Mouse (Mus musculus): ENCODE results near the gene Patj.

Patj gene

GRCm38 (mm10) chr4:98733660-98734059 is 338.1 kb downstream of the Patj start:
- DNase-seq, result no peak

DNA sequence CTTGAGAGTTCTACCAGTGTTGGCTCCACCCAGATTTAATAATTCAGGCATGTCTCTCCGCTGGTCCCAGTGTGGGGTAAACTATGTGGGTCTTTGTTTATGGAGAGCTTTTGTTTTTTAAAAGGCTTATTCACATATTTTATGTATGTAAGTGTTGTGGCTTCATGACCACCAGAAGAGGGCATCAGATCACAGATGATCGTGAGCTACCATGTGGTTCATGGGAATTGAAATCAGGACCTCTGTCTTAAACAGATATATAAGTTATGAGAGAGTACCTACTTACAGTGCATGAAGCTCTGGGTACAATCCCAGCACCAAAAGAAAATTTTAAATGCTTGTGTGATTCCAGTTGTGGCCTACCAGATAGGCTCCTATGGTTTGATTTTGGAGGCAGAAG is 344.2 kb downstream of the Patj start:
- DNase-seq, result no peak

- DNase-seq, result no peak
Observed at GRCm38 (mm10) chr4:98743209-98743905, 347.8 kb downstream of the Patj start.

DNA sequence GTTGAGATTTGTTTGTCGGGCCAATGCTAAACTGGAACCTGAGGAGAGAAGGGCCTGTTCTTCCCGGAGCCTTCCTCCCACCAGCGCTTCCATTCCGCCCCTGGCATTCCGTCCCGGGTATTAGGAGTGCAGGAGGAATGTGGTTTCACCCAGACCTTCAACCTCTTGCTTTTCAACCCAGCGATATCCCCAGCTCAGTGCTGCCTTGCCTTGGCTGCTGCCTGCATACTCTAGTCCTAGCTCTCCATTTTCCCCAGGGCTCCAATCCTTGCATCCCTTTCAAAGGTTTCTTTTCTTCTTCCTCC is 348.3 kb downstream of the Patj start:
- no peak for DNase-seq

GRCm38 (mm10) chr4:98754456-98754855 is 358.9 kb downstream of the Patj start:
- peak; percentile 14 to 19 for DNase-seq

GRCm38 (mm10) chr4:98756141-98756540 is 360.6 kb downstream of the Patj start:
- DNase-seq, result no peak

DNA sequence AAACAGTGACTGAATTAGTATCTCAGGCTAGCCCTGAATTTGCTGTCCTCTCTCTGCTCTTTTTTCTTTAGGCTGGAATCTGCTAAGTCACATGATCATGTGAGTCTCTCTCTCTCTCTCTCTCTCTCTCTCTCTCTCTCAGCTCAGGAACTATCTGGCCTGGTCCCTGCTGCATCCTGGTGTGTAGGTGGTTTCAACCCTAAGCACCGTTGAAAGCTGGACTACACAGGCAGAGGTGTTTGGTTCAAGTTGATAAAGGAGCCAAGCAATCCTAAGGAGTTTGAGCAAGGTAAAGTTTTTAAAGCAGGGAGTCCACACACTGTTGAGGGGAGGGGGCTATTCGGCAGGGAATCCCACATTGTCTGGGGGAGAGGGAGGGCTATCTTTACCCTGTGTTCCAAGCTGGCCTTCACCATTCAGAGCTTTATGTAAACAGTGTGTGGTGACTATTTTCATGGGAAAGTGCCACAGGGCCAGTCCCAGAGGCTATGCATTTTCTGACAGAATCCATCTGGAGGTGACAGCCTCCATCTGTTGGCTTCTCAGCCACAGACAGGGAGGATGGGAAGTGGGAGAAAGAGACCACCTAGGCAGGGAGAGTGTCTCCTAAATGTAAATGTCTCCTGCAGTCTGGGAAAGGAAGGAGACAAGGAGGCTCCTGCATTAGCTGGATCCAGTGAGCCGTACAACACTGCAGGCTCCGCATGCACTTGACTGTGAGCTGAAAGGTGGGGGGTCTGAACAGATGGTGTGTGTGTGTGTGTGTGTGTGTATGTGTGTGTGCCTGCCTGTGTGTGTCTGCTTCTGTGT is 362.6 kb downstream of the Patj start:
- DNase-seq, result peak; percentile 29 to 32

DNA sequence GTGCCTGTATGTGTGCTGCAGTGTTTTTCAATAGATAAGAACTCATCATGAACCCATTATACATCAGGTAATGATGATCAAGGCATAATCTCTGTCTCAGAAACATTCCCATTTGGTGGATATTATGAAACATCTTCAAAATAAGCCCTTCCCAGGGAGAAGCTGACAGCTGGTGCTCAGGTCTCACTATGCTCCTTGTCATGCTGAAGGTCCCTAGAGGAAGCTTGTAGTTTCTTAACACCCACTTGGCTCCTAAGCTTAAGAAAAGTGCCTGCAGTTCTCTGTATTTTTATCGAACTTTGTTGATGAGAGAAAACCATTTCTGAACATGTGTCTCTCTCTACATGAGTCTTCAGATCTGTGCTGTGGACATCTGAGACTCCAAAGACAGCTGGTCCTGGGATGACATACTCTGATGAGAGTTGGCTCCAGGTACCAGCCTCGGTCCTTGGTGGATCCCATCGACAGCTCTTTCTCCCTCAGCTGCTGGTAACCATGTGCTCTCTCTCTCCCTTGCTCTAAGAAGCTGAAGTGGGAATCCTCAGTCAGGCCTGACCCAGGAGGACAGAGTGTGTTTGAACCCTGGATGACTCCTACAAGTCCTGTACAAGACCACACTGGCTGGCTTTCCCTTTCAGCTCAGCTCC is 363.4 kb downstream of the Patj start:
- no peak for DNase-seq

DNA sequence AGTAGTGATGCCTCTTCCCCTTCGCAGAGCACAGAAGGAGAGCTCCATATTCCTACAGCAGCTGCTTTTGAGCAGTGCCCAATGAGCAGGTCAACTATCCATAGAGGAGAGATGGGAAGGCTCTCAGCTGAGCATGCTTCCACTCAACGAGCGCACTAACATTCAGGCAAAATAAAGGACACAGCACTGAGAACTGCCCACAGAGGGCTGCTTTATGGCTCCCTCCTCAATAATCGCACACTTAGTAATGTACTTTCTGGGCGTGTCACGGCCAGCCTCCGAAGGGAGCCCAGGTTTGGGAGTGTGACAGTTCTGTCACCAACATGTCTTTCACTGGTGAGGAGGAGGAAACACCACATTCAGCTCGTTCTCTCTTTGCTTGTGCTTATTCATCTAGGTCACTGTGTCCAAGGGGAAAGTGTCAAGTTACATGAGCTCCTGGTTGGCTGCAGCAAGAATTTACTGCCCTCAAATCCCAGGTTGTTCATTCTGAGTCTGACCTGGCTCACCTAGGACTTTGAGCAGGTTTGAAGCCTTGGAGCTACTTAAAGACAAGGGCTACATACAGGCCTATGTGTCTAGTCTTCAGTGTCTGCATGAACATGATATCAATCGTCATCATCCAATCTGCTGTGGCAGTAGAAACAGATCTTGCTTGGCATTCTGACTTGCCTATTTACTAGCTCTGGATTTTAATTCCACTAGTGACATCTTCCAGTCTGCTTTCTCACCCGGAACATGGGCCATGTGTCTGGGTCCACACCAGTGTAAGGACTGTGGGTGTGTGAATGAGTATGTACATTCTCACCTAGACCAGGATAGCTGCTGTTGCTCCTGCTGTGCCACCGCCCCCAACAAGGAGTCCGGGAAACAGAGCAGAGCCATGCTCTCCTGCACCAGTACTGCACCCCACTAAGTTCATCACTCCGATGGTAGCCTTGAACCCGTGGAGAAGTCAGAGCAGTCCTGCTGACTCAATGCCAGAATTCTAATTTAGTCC is 371.8 kb downstream of the Patj start:
- no peak for DNase-seq
